Mouse (Mus musculus): ENCODE results near the gene Hist1h4k. TPM values are rescaled to one million over a fixed set of nuclear protein-coding genes. Genes with fewer than 3 reads are reported as not detected.
"Not testable (repeated sequence)": the region's sequence is repeated elsewhere in the genome, so short reads cannot be mapped to it uniquely, and the experiment has no call there.

Gene Hist1h4k
- total RNA-seq, 2 experiments from 2014 or later, result 306 to 311 TPM

DNA sequence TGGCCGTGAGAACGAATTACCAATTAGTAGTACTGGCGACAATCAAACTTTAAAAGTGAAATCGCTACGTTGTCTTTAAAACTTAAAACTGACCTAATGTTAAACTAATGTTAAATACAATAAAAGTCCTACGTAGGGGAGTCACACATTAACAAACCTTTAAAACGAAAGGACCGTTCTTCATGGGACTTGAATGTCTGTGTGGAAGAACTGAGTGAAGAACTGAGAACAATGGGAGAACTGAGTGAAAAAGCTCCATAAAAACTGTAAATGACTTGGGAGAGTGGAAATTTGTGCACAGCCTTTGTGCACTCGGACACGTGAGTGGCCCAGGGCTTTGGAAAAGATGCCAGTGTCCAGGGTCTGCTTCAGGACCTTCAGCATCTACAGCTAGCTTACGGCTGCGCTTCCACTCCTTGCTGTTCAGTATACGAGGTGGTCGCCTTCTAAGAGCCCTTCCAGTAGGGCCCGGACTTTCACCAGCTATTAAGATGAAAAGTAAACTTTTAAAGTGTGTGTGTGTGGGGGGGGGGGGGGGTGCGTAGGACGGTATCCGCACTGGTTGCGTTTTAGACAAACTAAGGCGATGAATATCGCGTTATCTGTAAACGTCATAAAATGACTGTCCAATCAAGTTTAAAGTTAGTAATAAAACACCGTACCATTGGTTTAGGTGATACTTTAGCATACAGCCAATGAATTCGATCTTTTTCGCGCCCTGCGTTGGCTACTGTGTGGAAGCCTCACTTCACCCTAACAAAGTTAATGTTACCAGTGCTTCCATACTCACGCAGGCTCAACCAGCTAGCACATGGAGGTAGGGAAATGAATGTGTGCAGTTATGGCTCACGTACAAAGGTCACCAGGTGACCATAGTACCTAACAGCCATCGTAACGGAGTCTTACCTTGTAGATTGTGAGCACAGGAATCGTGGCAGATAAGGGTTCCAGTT, 28.8 kb upstream of the Hist1h4k start:
- DNase-seq (ENCODE audit: extremely low spot score in 1 of 2, low spot score in 2 of 2), result peak; percentile 73 to 76
- intact Hi-C loops (cut with DNase I), result no loop called here

GRCm38 (mm10) chr13:21755707-21756106, 5.4 kb upstream of the Hist1h4k start:
- no peak for DNase-seq (ENCODE audit: extremely low spot score in 1 of 2, low spot score in 2 of 2)
- intact Hi-C loops (cut with DNase I), result no loop called here

DNA sequence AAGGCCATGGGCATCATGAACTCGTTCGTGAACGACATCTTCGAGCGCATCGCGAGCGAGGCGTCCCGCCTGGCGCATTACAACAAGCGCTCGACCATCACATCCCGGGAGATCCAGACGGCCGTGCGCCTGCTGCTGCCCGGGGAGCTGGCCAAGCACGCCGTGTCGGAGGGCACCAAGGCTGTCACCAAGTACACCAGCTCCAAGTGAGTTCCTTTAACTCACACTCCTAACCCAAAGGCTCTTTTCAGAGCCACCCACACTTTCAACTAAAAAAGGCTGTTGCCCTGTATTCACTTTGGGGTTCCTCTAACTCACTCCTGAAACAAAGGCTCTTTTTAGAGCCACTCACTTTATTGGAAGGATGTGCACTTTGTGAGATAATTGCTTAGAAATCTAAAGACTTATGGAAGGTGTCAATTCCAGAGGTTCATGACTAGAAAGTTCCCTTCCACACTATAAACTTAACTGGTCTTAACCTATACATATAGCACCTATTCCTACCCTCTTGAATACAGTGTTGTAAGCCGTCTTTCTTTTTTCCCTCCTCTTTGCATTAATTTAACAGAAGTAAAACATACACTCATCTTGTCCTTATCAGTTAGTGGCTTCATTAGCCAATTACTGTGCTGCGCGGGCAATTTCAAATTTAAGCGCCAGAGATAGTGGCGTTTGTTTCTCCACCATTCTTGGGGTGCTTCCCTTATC, 4.1 kb upstream of the Hist1h4k start:
- intact Hi-C loops (cut with DNase I); DNase-seq (ENCODE audit: extremely low spot score in 1 of 2, low spot score in 2 of 2): not testable (repeated sequence)

DNA sequence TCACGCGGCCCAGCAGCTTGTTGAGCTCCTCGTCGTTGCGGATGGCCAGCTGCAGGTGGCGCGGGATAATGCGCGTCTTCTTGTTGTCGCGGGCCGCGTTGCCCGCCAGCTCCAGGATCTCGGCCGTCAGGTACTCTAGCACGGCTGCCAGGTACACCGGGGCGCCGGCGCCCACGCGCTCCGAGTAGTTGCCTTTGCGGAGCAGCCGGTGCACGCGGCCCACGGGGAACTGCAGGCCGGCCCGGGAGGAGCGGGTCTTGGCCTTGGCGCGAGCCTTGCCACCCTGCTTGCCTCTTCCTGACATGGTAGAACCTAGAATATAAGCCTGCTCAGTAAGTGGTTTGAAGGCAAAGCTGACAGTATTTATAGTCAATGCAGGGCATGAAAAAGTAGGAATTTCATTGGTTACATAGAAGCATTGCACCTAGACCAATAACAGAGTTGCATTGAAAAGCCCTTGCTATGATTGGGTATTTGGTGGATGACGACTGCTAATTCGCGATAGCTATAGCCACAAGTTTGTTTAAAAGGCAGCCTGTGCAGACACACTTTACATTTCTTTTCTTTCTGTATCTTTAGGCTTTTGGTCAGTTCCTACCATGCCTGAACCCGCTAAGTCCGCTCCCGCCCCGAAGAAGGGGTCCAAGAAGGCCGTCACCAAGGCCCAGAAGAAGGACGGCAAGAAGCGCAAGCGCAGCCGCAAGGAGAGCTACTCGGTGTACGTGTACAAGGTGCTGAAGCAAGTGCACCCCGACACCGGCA, 3.4 kb upstream of the Hist1h4k start, which contains the start of the genes Hist1h2ak and Hist1h2bn:
Gene Hist1h2ak (minus strand): TSS at position 304 of the 762 bp plus-strand sequence.
Gene Hist1h2bn (plus strand): TSS at position 600 of the 762 bp plus-strand sequence.
- intact Hi-C loops (cut with DNase I), result not testable (repeated sequence)
- DNase-seq (ENCODE audit: extremely low spot score in 1 of 2, low spot score in 2 of 2), result peak; percentile 48 to 87

DNA sequence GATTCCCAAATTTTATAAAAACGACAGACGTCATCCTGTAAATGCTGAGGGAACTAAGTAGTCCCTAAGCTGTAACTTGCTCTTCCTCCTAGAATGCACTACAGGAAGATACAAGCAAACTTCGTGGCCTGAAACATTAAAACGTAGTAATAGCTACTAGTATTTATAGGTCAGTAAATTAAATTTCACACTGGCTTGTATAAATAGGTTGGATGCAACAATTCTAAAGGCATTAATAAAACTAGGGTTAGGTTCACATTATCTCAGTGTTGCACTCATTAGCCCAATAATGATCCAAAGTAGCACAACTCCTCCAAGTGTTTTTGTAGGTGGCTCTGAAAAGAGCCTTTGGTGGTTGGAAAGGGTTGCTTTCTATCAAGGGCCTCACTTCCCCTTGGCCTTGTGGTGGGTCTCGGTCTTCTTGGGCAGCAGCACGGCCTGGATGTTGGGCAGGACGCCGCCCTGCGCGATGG, 2.8 kb upstream of the Hist1h4k start:
- no peak for DNase-seq (ENCODE audit: extremely low spot score in 1 of 2, low spot score in 2 of 2)
- intact Hi-C loops (cut with DNase I), result no loop called here

DNA sequence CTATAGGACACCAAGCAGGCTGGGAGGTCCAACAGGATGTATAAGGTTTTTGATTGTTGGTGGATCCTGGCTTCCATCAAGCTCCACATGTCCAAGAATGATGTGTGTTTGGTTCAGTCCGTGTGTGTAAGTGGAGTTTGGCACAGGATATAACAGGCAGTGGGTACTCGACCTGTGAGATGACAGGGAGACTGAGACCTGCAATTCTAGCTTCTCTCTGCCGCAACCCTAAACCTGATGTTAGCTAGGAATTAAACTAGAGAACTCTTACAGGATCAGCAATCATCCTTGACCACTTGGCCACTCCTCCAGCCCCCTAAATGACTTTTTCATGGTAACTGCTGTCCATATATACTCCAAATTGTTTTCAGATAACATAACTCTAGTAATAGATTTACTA, 2.1 kb upstream of the Hist1h4k start:
- no peak for DNase-seq (ENCODE audit: extremely low spot score in 1 of 2, low spot score in 2 of 2)
- intact Hi-C loops (cut with DNase I), result no loop called here

DNA sequence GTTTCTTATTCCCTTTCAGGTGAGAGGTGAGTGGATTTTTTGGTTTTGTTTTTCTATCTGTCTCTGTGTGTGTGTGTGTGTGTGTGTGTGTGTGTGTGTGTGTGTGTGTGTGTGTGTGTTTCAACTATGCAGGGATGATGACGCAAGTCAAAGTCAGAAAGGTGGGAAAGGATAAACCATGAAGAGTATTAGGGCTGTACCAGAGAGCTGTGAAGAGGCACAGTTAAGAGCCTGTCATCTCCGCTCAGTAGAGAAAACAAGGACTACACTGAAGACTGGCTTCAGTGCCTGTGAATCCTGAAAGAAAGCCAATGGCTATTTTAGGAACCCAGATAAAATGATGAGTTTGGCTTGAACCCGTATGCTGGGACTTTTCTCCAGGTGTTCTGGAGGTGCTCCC, 1.5 kb upstream of the Hist1h4k start:
- intact Hi-C loops (cut with DNase I), result no loop called here

DNA sequence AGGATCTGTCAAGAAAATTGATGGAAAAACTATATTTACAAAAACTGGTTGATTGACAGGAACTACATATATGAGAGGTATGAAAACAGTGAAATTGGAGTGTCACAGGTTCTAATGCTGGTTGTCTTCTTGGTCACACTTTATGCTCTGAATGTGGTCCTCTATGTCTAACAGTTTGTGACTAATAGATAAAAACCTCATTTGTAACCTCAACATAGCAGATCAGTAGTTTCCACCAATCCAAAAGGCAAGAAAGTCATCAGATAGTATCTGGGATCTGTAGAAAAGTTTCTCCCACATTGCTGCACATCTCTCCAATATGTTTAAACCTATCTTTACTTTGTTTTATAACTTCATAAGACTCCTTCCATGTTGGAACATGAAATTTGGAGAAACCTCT, 1.1 kb upstream of the Hist1h4k start:
- intact Hi-C loops (cut with DNase I), result no loop called here
- no peak for DNase-seq (ENCODE audit: extremely low spot score in 1 of 2, low spot score in 2 of 2)

More for the DNA sequence above, 1.5 kb upstream of the Hist1h4k start:
- DNase-seq (ENCODE audit: extremely low spot score in 1 of 2, low spot score in 2 of 2), result no peak

DNA sequence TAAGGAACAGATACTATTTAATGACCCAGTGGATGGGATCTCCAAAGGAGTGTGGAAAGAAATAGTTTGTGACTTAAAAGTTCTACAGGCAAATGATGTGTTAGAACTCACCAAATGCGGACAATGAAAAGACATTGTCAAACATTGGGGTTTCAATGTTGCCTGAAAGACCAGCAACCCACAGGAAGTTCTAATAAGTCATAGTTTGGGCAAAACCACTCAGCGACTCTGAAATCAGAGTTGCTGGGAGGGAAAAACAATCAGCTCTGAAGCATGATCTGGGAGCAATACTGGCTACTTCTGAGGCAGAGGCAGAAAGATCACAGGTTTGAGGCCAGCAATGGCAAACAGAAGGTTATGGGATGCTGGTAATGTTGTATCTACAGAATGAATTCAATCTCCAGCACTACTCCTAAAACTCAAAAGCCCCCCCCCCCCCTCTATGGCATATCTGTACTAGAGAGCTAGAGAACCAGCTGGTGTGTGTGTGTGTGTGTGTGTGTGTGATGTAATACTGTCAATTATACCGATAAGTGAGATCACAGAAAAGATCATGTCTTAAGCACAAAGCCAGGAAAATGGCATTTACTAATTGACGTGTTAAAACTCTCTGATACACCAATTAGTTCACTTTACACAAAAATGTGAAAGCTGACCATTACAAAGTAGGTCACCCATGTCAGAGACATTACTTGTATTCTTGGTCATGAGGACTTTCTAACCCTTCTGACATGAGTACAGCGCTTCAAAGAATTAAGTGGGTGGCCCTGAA, 732 bp downstream of the Hist1h4k start:
- DNase-seq (ENCODE audit: extremely low spot score in 1 of 2, low spot score in 2 of 2), result no peak
- intact Hi-C loops (cut with DNase I), result no loop called here

- DNase-seq (ENCODE audit: extremely low spot score in 1 of 2, low spot score in 2 of 2), result no peak
- intact Hi-C loops (cut with DNase I), result no loop called here
These were observed 5.3 kb downstream of the Hist1h4k start for GRCm38 (mm10) chr13:21745006-21745405.

- DNase-seq (ENCODE audit: extremely low spot score in 1 of 2, low spot score in 2 of 2), result peak; percentile 77 to 86
These were observed 15.2 kb downstream of the Hist1h4k start, which contains the start of gene Hist1h4j for GRCm38 (mm10) chr13:21734906-21735767. Gene Hist1h4j, plus strand, starts transcription at chr13:21735064.

DNA sequence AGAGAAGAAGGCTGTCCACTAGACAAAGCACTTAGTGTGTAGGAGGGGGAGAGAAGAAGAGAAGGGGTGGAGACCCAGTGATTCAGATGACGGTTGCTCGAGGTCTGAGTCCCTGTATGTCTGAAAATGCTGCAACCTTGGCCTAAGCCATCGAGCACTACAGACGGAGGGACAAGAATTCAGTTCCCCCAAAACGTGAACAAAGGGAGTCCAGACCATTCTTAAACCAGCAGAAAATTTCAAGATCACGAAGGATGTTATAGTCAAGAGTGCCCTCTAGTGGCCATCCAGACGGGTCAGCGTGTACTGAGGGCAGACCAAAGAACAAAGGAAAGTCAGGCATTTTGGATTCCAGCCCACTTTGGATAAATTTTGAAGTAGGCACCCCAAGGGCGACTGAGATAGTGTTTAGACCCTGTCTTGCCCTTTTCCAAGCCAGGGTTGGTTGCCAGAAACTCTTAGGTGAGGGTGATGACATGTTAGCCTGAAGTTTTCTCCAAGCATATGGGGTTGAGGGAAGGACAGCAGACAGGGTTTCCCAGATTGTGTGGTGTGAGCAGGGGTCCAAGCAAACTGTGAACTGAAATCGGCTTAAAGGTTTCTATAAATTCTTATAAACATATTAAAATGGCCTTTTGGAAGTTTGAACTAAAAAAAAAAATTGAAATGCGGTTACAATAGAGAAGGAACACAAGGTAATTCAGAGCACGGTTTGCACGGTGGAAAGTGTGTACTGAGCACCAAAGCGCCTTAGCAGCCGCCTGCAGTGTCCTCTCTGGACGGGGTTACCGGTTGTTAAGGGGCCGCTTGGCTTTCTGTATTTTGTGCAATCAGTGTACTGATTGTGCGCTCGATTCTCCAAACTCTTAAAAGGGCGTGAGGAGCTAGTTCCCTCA, 16.0 kb downstream of the Hist1h4k start:
- intact Hi-C loops (cut with DNase I), result loop anchor here (2.0 kb wide), 1 partner anchor 19 kb away; no protein-coding TSS in a partner anchor

More at GRCm38 (mm10) chr13:21734906-21735767, 15.2 kb downstream of the Hist1h4k start, which contains the start of gene Hist1h4j:
- intact Hi-C loops (cut with DNase I), result loop anchor here (2.0 kb wide), 1 partner anchor 20 kb away; no protein-coding TSS in a partner anchor

DNA sequence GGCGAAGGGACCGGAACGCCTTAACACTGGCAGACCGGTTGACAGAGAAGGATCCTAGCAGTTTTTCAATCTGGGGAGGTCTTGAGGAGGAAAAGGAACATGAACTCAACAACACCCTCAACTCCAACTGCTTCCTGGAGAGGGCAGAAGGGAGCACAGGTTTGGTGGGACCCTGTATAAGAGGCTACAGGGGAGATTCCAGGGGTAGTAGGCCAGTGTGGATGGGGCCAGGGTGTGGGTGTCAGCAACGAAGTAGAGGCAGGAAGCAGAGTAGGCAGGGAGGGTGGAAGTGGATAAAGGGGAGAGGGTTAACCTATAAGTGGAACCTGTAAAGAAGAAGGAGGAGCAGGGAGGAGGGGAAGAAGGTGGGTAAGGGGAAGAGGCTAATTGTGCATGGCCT, 16.8 kb downstream of the Hist1h4k start:
- DNase-seq (ENCODE audit: extremely low spot score in 1 of 2, low spot score in 2 of 2), result no peak
- intact Hi-C loops (cut with DNase I), result no loop called here

More for the DNA sequence above, 16.0 kb downstream of the Hist1h4k start:
- DNase-seq (ENCODE audit: extremely low spot score in 1 of 2, low spot score in 2 of 2), result peak; percentile 77 to 79

DNA sequence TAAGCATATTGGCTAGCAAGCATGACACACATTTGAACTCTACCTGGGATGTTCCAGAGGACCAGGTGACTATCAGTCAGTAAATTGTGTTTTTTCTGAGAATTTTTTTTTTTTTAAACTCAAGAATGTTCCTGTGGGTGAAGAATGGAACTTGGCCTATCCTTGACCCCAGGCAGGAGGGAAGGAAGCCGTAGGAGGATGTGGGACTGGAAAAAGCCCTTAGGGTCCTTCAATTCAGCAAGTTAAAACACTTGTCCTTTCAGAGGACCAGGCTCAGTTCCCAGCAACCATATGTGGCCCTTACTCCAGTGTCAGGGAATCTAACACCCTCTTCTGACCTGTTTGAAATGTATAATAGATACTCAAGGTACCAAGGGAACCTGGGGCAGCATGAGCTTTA, 20.8 kb downstream of the Hist1h4k start:
- intact Hi-C loops (cut with DNase I), result no loop called here
- DNase-seq (ENCODE audit: extremely low spot score in 1 of 2, low spot score in 2 of 2), result no peak

DNA sequence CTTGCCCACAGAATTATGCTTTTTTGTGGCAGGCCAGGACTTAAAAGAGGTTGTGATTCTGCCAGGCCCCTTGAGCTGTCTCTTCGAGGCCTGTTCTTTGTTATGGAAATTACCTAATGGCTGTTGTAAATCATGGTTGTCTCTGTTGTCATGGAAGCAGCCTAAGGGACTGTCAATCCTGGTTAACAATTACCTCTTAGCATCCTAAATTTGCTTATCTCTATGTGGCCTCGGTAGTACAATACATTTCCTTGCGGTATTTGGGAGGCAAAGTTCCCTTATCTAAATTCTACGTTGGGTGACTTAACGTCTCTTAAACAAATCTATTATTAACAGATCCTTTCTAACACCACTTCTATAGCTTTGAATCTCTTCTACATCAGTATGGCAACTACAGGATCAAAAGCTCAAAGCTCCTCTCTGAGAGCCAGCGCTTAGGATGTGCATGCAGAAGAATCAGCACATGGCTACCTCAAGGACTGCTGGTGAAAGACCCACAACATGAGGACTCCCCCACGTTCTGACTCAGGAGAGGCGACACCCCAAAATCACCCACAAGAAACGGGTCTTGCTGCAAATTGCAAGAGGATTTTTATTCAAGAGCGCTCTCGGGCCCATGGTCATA, 22.2 kb downstream of the Hist1h4k start:
- DNase-seq (ENCODE audit: extremely low spot score in 1 of 2, low spot score in 2 of 2), result no peak
- intact Hi-C loops (cut with DNase I), result no loop called here

All from left cerebral cortex, postnatal 10 days (tissue).